Mouse (Mus musculus) bone marrow macrophage, adult 2 months (primary cell): ENCODE results near the gene H2-Aa.

Experiments used
- CTCF ChIP-seq: IDR thresholded peaks from 2 replicates; pipeline ENCODE4 v1.5.1; 2012; ENCODE audit warnings: low read depth, mild to moderate bottlenecking, low read length, moderate library complexity
- POLR2A ChIP-seq: IDR thresholded peaks from 2 replicates; pipeline ENCODE4 v1.6.1; 2012; ENCODE audit warnings: mild to moderate bottlenecking, low read depth, low read length, borderline replicate concordance

DNA sequence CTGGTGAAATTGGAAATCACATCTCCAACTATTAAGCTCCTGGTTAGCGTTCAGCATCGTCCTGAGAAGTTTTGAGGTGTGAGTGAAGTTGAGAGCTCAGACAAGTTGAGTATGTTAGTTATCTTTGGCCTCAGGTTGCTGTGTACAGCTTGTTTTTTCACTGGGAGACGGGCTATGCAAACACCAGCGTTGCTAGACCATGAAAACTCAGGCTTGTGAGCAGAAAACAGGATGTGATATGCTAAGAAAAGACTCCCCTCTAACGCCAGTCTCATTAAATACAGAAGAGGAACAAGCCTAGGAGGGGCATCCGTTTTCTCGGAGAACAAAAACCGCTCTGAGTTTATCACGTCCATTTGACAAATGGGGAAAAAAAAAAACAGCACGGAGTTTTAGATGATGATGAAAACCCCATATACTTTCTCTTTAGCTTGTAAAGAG is 48.0 kb downstream of the H2-Aa start:
- TF ChIP-seq CTCF (no peak), POLR2A (no peak)
